Mouse (Mus musculus) limb, embryonic 10.5 days (tissue): Measurements from ENCODE around the gene Gm9803. TPM values are rescaled to one million over a fixed set of nuclear protein-coding genes. Genes with fewer than 3 reads are reported as not detected.

ENCODE experiments used
- DNase-seq: peaks from one replicate; pipeline ENCODE4 v3.0.0-alpha.2; 2017; ENCODE audit warnings: low spot score
- H3K27ac ChIP-seq: fragments of 300-500 bp; sonication (generic); 2 replicates; pipeline ENCODE4 v1.5.1; 2016; ENCODE audit warnings: mild to moderate bottlenecking
- H3K27me3 ChIP-seq: fragments of 300-500 bp; sonication (generic); 2 replicates; pipeline ENCODE4 v1.6.1; 2016; ENCODE audit warnings: low read depth, mild to moderate bottlenecking; ENCODE audit not compliant: poor library complexity, severe bottlenecking
- H3K36me3 ChIP-seq: fragments of 300-500 bp; sonication (generic); 2 replicates; pipeline ENCODE4 v1.6.1; 2016; ENCODE audit warnings: mild to moderate bottlenecking, moderate library complexity
- H3K4me1 ChIP-seq: fragments of 300-500 bp; sonication (generic); 2 replicates; pipeline ENCODE4 v1.6.1; 2016
- H3K4me3 ChIP-seq: fragments of 300-500 bp; sonication (generic); 2 replicates; pipeline ENCODE4 v1.5.1; 2016; ENCODE audit warnings: mild to moderate bottlenecking, moderate library complexity
- H3K9me3 ChIP-seq: fragments of 300-500 bp; sonication (generic); replicated peaks from 2 replicates; pipeline ENCODE4 v1.6.1; 2016; ENCODE audit warnings: mild to moderate bottlenecking
- WGBS: fragments of 180-500 bp; shearing (Covaris S2); methylation state at CpG from one replicate; pipeline ENCODE4 v1.1.7; 2016; 5-methylcytosine and 5-hydroxymethylcytosine counted together
- polyA plus RNA-seq: library from polyadenylated mRNA; unstranded; fragments of >200 nt; fragmentation: Nextera tagmentation; extraction: Ambion mirVana; gene quantifications from 2 replicates; pipeline ENCODE4 v1.2.1, GENCODE M21; 2016

The Gm9803 gene
- polyA plus RNA-seq, 1 experiment from 2014 or later = 11.1 TPM

- WGBS = 90% methylated on average over 5 of the region's 5 CpGs
- no peaks in the 10 kb centered on the region for H3K4me1 ChIP-seq
- H3K36me3 ChIP-seq = no peaks in the 10 kb centered on the region
- H3K9me3 ChIP-seq = no peaks in the 10 kb centered on the region
- no peak for DNase-seq
- H3K27me3 ChIP-seq = no peaks in the 10 kb centered on the region
- no peak overlapping the region for H3K4me3 ChIP-seq
- no peak overlapping the region for H3K27ac ChIP-seq
Measured at GRCm38 (mm10) chr10:43557630-43558165, 33.8 kb downstream of the Gm9803 start.

- WGBS = 83% methylated on average over 11 of the region's 11 CpGs
- Histone ChIP-seq H3K4me3 (no peak overlapping the region), H3K27me3 (no peaks in the 10 kb centered on the region), H3K9me3 (no peaks in the 10 kb centered on the region), H3K27ac (no peak overlapping the region), H3K36me3 (no peaks in the 10 kb centered on the region), H3K4me1 (no peaks in the 10 kb centered on the region)
- no peak for DNase-seq
Measured at GRCm38 (mm10) chr10:43559313-43559712, 35.4 kb downstream of the Gm9803 start.

- no peaks in the 10 kb centered on the region for H3K36me3 ChIP-seq
- H3K27ac ChIP-seq = no peak overlapping the region
- H3K4me1 ChIP-seq = no peaks in the 10 kb centered on the region
- no peak overlapping the region for H3K4me3 ChIP-seq
- H3K27me3 ChIP-seq = no peaks in the 10 kb centered on the region
- H3K9me3 ChIP-seq = no peaks in the 10 kb centered on the region
- DNase-seq = no peak
- 39% methylated on average over 2 of the region's 2 CpGs for WGBS
Measured at GRCm38 (mm10) chr10:43560765-43561164, 36.9 kb downstream of the Gm9803 start.

GRCm38 (mm10) chr10:43561311-43561710, 37.4 kb downstream of the Gm9803 start:
- Histone ChIP-seq H3K36me3 (no peaks in the 10 kb centered on the region), H3K4me1 (no peaks in the 10 kb centered on the region), H3K27ac (no peak overlapping the region), H3K9me3 (no peaks in the 10 kb centered on the region), H3K27me3 (no peaks in the 10 kb centered on the region), H3K4me3 (no peak overlapping the region)
- 89% methylated on average over 2 of the region's 2 CpGs for WGBS
- DNase-seq = no peak

Other genes with a start within 250 kb of the Gm9803 start
- 10.6 and 11.4 TPM in 2 replicates for gene Bend3, start 45.3 kb upstream of the Gm9803 start, polyA plus RNA-seq
- gene 1700021F05Rik, start 16.9 kb downstream of the Gm9803 start, polyA plus RNA-seq = 59.7 and 63.5 TPM in 2 replicates
- 568 and 623 TPM in 2 replicates for gene Cd24a, start 54.2 kb downstream of the Gm9803 start, polyA plus RNA-seq